Mouse (Mus musculus) C2C12 (cell line): ENCODE results near the gene Scgn. TPM values are rescaled to one million over a fixed set of nuclear protein-coding genes. Genes with fewer than 3 reads are reported as not detected.

Experiments used
- H3K27me3 ChIP-seq: one replicate; pipeline ENCODE4 v1.6.1; 2011; ENCODE audit not compliant: control insufficient read depth, insufficient read depth, insufficient read length
- H3K36me3 ChIP-seq: one replicate; pipeline ENCODE4 v1.6.1; 2011; ENCODE audit not compliant: control insufficient read depth, insufficient read depth
- H3K4me3 ChIP-seq: one replicate; pipeline ENCODE4 v1.5.1; 2011; ENCODE audit warnings: mild to moderate bottlenecking, control low read depth; ENCODE audit not compliant: poor library complexity, insufficient read depth, severe bottlenecking
- H3K79me2 ChIP-seq: one replicate; pipeline ENCODE4 v1.6.1; 2011; ENCODE audit not compliant: control insufficient read depth, insufficient read depth
- H3K79me3 ChIP-seq: one replicate; pipeline ENCODE4 v1.6.1; 2011; ENCODE audit warnings: low read depth, control low read depth
- H3ac ChIP-seq: one replicate; pipeline ENCODE3; 2011; ENCODE audit warnings: low read depth; ENCODE audit not compliant: control insufficient read depth, insufficient read length
- CEBPB ChIP-seq: IDR thresholded peaks from one replicate; pipeline ENCODE4 v1.6.1; 2011; ENCODE audit warnings: low read depth, mild to moderate bottlenecking, control low read depth, moderate library complexity
- CTCF ChIP-seq: IDR thresholded peaks from one replicate; pipeline ENCODE4 v1.5.1; 2011; ENCODE audit not compliant: control insufficient read depth, insufficient read depth, insufficient read length
- FOSL1 ChIP-seq: IDR thresholded peaks from one replicate; pipeline ENCODE4 v1.8.0; 2011; ENCODE audit warnings: mild to moderate bottlenecking, low read length; ENCODE audit not compliant: poor library complexity, insufficient read depth, severe bottlenecking
- MAX ChIP-seq: IDR thresholded peaks from one replicate; pipeline ENCODE4 v1.6.1; 2011; ENCODE audit warnings: mild to moderate bottlenecking, control low read depth
- MYOD1 ChIP-seq: IDR thresholded peaks from one replicate; pipeline ENCODE4 v1.6.1; 2011; ENCODE audit warnings: low read depth; ENCODE audit not compliant: control insufficient read depth, insufficient read length
- MYOG ChIP-seq: IDR thresholded peaks from one replicate; pipeline ENCODE4 v1.6.1; 2011; ENCODE audit not compliant: control insufficient read depth, insufficient read length; ENCODE audit errors: extremely low read depth
- USF1 ChIP-seq: IDR thresholded peaks from one replicate; pipeline ENCODE4 v1.6.1; 2011; ENCODE audit warnings: low read depth, mild to moderate bottlenecking, control low read depth, moderate library complexity
- polyA plus RNA-seq: library from polyadenylated mRNA; unstranded; fragments of >200 nt; fragmentation: generic; extraction: Trizol; gene quantifications from one replicate; pipeline ENCODE4 v1.2.1, GENCODE M21; 2012; ENCODE audit warnings: missing spikeins

Scgn gene
- polyA plus RNA-seq, 1 experiment, result not detected

- H3K27me3 ChIP-seq, result no peaks in the 10 kb centered on the region
- no peak overlapping the region for H3ac ChIP-seq
- TF ChIP-seq MAX (no peak), MYOD1 (no peak), USF1 (no peak), FOSL1 (no peak), CTCF (no peak), MYOG (no peak), CEBPB (no peak)
- H3K79me3 ChIP-seq, result no peaks in the 10 kb centered on the region
- no peak overlapping the region for H3K4me3 ChIP-seq
- no peaks in the 10 kb centered on the region for H3K36me3 ChIP-seq
- no peaks in the 10 kb centered on the region for H3K79me2 ChIP-seq
Measured at GRCm38 (mm10) chr13:23949484-23950246, 41.3 kb downstream of the Scgn start.

DNA sequence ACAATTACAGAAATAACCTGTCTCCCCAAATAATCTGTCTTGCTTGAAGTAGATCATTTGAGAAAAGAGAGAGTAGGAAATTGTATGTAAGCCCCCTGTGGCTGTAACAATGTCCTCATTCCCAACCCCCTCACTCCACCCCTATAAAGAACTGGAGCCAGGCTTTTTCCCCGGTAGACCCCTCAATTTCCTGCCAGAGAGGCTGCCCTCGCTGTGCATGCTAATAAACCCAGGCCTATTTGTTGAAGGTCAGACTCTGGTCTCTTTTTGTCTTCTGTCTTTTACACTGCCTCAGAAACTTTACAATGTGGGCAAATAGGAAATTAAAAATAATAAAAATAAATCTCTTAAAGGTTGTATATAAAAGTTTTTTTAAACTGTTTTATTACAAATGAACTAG lies 44.8 kb downstream of the Scgn start:
- no peak overlapping the region for H3K4me3 ChIP-seq
- H3K36me3 ChIP-seq, result no peaks in the 10 kb centered on the region
- peaks cover 7% of the 10 kb centered on the region for H3K27me3 ChIP-seq
- no peak overlapping the region for H3ac ChIP-seq
- no peaks in the 10 kb centered on the region for H3K79me3 ChIP-seq
- no peak for TF ChIP-seq MYOD1
- TF ChIP-seq CTCF, result no peak
- no peak for TF ChIP-seq CEBPB
- TF ChIP-seq MYOG, result no peak
- no peak for TF ChIP-seq MAX
- TF ChIP-seq FOSL1, result no peak
- TF ChIP-seq USF1, result no peak
- no peaks in the 10 kb centered on the region for H3K79me2 ChIP-seq

DNA sequence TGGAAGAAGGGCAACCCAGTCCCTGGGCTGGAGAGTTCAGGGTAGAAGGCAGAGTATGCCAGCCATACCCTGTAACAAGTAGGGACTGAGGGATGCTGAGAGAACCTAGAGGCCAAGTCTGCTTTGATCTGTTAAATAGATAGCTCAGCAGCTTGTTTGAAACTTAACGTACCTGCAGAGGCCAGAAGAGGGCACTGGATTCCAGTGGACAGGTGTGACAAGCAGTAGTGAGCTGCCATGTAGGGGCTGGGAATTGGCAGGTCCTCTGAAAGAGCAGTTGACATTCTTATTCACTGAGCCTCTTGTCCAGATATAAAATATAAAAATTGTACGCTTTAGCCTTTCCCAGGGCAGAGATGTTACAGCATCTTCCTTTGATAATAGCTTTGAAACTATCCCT lies 48.2 kb downstream of the Scgn start:
- Histone ChIP-seq H3K4me3 (no peak overlapping the region), H3K36me3 (no peaks in the 10 kb centered on the region), H3K79me2 (no peaks in the 10 kb centered on the region), H3ac (no peak overlapping the region), H3K79me3 (no peaks in the 10 kb centered on the region), H3K27me3 (peaks cover 11% of the 10 kb centered on the region)
- no peak for TF ChIP-seq CEBPB
- no peak for TF ChIP-seq FOSL1
- TF ChIP-seq USF1, result no peak
- TF ChIP-seq CTCF, result no peak

GRCm38 (mm10) chr13:23940291-23940690 lies 50.7 kb downstream of the Scgn start:
- TF ChIP-seq CEBPB, result no peak
- no peak for TF ChIP-seq FOSL1
- TF ChIP-seq CTCF, result no peak
- TF ChIP-seq MYOD1, result no peak
- no peak for TF ChIP-seq USF1
- no peaks in the 10 kb centered on the region for H3K79me3 ChIP-seq

GRCm38 (mm10) chr13:23938699-23939098 lies 52.3 kb downstream of the Scgn start:
- H3K4me3 ChIP-seq, result no peak overlapping the region
- no peaks in the 10 kb centered on the region for H3K36me3 ChIP-seq
- no peaks in the 10 kb centered on the region for H3K79me3 ChIP-seq
- TF ChIP-seq MYOD1 (no peak), USF1 (no peak), MAX (no peak), CEBPB (no peak), FOSL1 (no peak), MYOG (no peak), CTCF (no peak)
- no peaks in the 10 kb centered on the region for H3K79me2 ChIP-seq
- H3ac ChIP-seq, result no peak overlapping the region
- H3K27me3 ChIP-seq, result peaks cover 9% of the 10 kb centered on the region

More at GRCm38 (mm10) chr13:23940291-23940690, 50.7 kb downstream of the Scgn start:
- no peaks in the 10 kb centered on the region for H3K36me3 ChIP-seq
- no peaks in the 10 kb centered on the region for H3K79me2 ChIP-seq
- peaks cover 11% of the 10 kb centered on the region for H3K27me3 ChIP-seq
- no peak overlapping the region for H3K4me3 ChIP-seq
- H3ac ChIP-seq, result no peak overlapping the region

DNA sequence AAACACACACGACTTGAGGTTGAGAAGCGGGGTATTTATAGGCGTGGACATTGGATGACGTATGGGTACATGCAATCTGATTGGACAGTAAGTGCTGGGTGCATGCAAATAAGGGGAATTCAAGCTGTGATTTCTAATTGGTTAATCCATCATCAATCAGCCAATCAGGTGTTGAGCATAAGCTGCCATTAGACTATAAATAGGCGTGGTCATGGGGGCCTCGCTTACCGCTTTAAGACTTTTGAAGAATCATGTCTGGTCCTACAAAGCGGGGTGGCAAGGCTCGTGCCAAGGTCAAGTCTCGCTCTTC lies 56.8 kb downstream of the Scgn start, which contains the start of gene Hist1h2aa:
Hist1h2aa (plus strand) TSS at position 252 of the 310 bp plus-strand sequence.
- TF ChIP-seq USF1, result no peak
- TF ChIP-seq MYOG, result no peak
- no peak for TF ChIP-seq FOSL1
- no peak for TF ChIP-seq MYOD1
- TF ChIP-seq MAX, result no peak
- TF ChIP-seq CTCF, result no peak
- TF ChIP-seq CEBPB, result no peak
- Histone ChIP-seq H3K4me3 (no peak within 1 kb of the TSS), H3K79me2 (no peaks in the 10 kb centered on the region), H3ac (no peak within 1 kb of the TSS), H3K36me3 (no peaks in the 10 kb centered on the region), H3K79me3 (no peaks in the 10 kb centered on the region), H3K27me3 (no peaks in the 10 kb centered on the region)
